Mouse (Mus musculus) midbrain, postnatal 0 days (tissue): ENCODE measurements at regions not wholly inside any gene's neighbourhood (a gene's known extent, or its start where the extent isn't known, plus 50 kb on each side); places are given as distances from the start of the nearest gene placed in this dataset.

Source experiments
- ATAC-seq: fragments of 200-750 bp; cut with Nextera tagmentation; 2 replicates; pipeline ENCODE4 v1.8.0; 2017; ENCODE audit warnings: moderate number of reproducible peaks, mild to moderate bottlenecking, moderate TSS enrichment, moderate library complexity; ENCODE audit not compliant: low FRiP score
- DNase-seq: peaks from one replicate; pipeline ENCODE4 v3.0.0-alpha.2; 2015; ENCODE audit warnings: low spot score
- H3K27ac ChIP-seq: fragments of 300-500 bp; sonication (generic); 2 replicates; pipeline ENCODE4 v1.5.1; 2014; ENCODE audit warnings: low read depth, mild to moderate bottlenecking, low read length, mixed read lengths
- H3K27me3 ChIP-seq: fragments of 300-500 bp; sonication (generic); 2 replicates; pipeline ENCODE4 v1.6.1; 2014; ENCODE audit warnings: low read length, control low read depth, mixed read lengths; ENCODE audit not compliant: insufficient read depth
- H3K36me3 ChIP-seq: fragments of 300-500 bp; sonication (generic); 2 replicates; pipeline ENCODE4 v1.6.1; 2014; ENCODE audit warnings: low read length, control low read depth, mixed read lengths; ENCODE audit not compliant: insufficient read depth
- H3K4me1 ChIP-seq: fragments of 300-500 bp; sonication (generic); 2 replicates; pipeline ENCODE4 v1.6.1; 2014; ENCODE audit warnings: mild to moderate bottlenecking, control low read depth, antibody characterized with exemption, low read length, mixed read lengths; ENCODE audit not compliant: insufficient read depth
- H3K4me2 ChIP-seq: fragments of 300-500 bp; sonication (generic); 2 replicates; pipeline ENCODE4 v1.6.1; 2014; ENCODE audit warnings: low read depth, mild to moderate bottlenecking, low read length, mixed read lengths; ENCODE audit not compliant: poor library complexity, severe bottlenecking
- H3K4me3 ChIP-seq: fragments of 300-500 bp; sonication (generic); 2 replicates; pipeline ENCODE4 v1.5.1; 2014; ENCODE audit warnings: low read depth, mild to moderate bottlenecking, low read length, moderate library complexity
- H3K9ac ChIP-seq: fragments of 300-500 bp; sonication (generic); replicated peaks from 2 replicates; pipeline ENCODE4 v1.6.1; 2014; ENCODE audit warnings: mild to moderate bottlenecking, low read length, moderate library complexity, mixed read lengths; ENCODE audit not compliant: poor library complexity, severe bottlenecking
- H3K9me3 ChIP-seq: fragments of 300-500 bp; sonication (generic); 2 replicates; pipeline ENCODE4 v1.6.1; 2016; ENCODE audit warnings: low read length, control low read depth
- CTCF ChIP-seq: IDR thresholded peaks from 2 replicates; pipeline ENCODE4 v1.5.1; 2016; ENCODE audit warnings: antibody characterized with exemption, mild to moderate bottlenecking
- WGBS: fragments of 180-500 bp; shearing (Covaris S2); extraction: QIAGEN DNeasy Blood & Tissue Kit; methylation state at CpG from one replicate; pipeline ENCODE4 v1.1.7; 2014; 5-methylcytosine and 5-hydroxymethylcytosine counted together

GRCm38 (mm10) chr7:134463380-134463779, 77.9 kb upstream of the D7Ertd443e start:
- no peaks in the 10 kb centered on the region for H3K9me3 ChIP-seq
- H3K36me3 ChIP-seq, result no peaks in the 10 kb centered on the region
- TF ChIP-seq CTCF, result no peak
- no peak overlapping the region for H3K9ac ChIP-seq
- no peak overlapping the region for H3K4me2 ChIP-seq
- 95% methylated on average over 4 of the region's 4 CpGs for WGBS
- H3K27ac ChIP-seq, result no peak overlapping the region
- no peak for ATAC-seq
- no peak for DNase-seq
- H3K4me1 ChIP-seq, result no peaks in the 10 kb centered on the region; the same call in 1 of the 2 replicates
- no peaks in the 10 kb centered on the region for H3K27me3 ChIP-seq
- H3K4me3 ChIP-seq, result no peak overlapping the region

GRCm38 (mm10) chr7:134467216-134467615, 81.8 kb upstream of the D7Ertd443e start:
- Histone ChIP-seq H3K27ac (no peak overlapping the region), H3K27me3 (no peaks in the 10 kb centered on the region), H3K4me3 (no peak overlapping the region), H3K9me3 (no peaks in the 10 kb centered on the region), H3K36me3 (no peaks in the 10 kb centered on the region), H3K4me1 (no peaks in the 10 kb centered on the region), H3K4me2 (no peak overlapping the region), H3K9ac (no peak overlapping the region)
- ATAC-seq (no peak), DNase-seq (no peak)
- WGBS, result 87% methylated on average over 3 of the region's 3 CpGs
- no peak for TF ChIP-seq CTCF

GRCm38 (mm10) chr7:134471286-134471685, 85.8 kb upstream of the D7Ertd443e start:
- no peak overlapping the region for H3K9ac ChIP-seq
- peak; percentile 63 for TF ChIP-seq CTCF
- no peaks in the 10 kb centered on the region for H3K9me3 ChIP-seq
- H3K27me3 ChIP-seq, result no peaks in the 10 kb centered on the region
- no peaks in the 10 kb centered on the region for H3K4me1 ChIP-seq
- H3K4me3 ChIP-seq, result no peak overlapping the region
- ATAC-seq (no peak), DNase-seq (peak; percentile 60)
- no peak overlapping the region for H3K27ac ChIP-seq
- no peaks in the 10 kb centered on the region for H3K36me3 ChIP-seq
- 33% methylated on average over 2 of the region's 2 CpGs for WGBS
- no peak overlapping the region for H3K4me2 ChIP-seq

GRCm38 (mm10) chr7:134491326-134491725, 105.9 kb upstream of the D7Ertd443e start:
- H3K36me3 ChIP-seq, result no peaks in the 10 kb centered on the region
- H3K9ac ChIP-seq, result no peak overlapping the region
- no peak overlapping the region for H3K4me2 ChIP-seq
- H3K4me1 ChIP-seq, result no peaks in the 10 kb centered on the region
- no peak overlapping the region for H3K27ac ChIP-seq
- DNase-seq (no peak), ATAC-seq (no peak)
- H3K9me3 ChIP-seq, result no peaks in the 10 kb centered on the region
- H3K27me3 ChIP-seq, result no peaks in the 10 kb centered on the region
- WGBS, result 67% methylated on average over 4 of the region's 4 CpGs
- no peak overlapping the region for H3K4me3 ChIP-seq
- no peak for TF ChIP-seq CTCF

- DNase-seq, result no peak
- 75% methylated on average over 11 of the region's 11 CpGs for WGBS
- no peaks in the 10 kb centered on the region for H3K36me3 ChIP-seq
- no peak overlapping the region for H3K9ac ChIP-seq
- no peak for TF ChIP-seq CTCF
- no peak overlapping the region for H3K4me2 ChIP-seq
- no peak for ATAC-seq
- no peaks in the 10 kb centered on the region for H3K4me1 ChIP-seq
- no peak overlapping the region for H3K4me3 ChIP-seq
- H3K9me3 ChIP-seq, result no peaks in the 10 kb centered on the region
- no peak overlapping the region for H3K27ac ChIP-seq
- H3K27me3 ChIP-seq, result no peaks in the 10 kb centered on the region
Measured at GRCm38 (mm10) chr7:134497219-134497618, 111.8 kb upstream of the D7Ertd443e start.

- WGBS, result 74% methylated on average over 4 of the region's 4 CpGs
- H3K27ac ChIP-seq, result no peak overlapping the region
- H3K9me3 ChIP-seq, result no peaks in the 10 kb centered on the region
- no peak overlapping the region for H3K4me2 ChIP-seq
- no peak overlapping the region for H3K4me3 ChIP-seq
- H3K9ac ChIP-seq, result no peak overlapping the region
- no peaks in the 10 kb centered on the region for H3K27me3 ChIP-seq
- DNase-seq (no peak), ATAC-seq (no peak)
- H3K36me3 ChIP-seq, result no peaks in the 10 kb centered on the region
- H3K4me1 ChIP-seq, result no peaks in the 10 kb centered on the region
- no peak for TF ChIP-seq CTCF
Measured at GRCm38 (mm10) chr7:134497870-134498269, 112.4 kb upstream of the D7Ertd443e start.
